Mouse (Mus musculus) erythroblast, embryonic 14.5 days (primary cell): Measurements from ENCODE around the gene Actr8.

Experiments used
- GATA1 ChIP-seq: IDR thresholded peaks from 2 replicates; pipeline ENCODE4 v1.6.1; 2012; ENCODE audit warnings: low read length, inconsistent platforms, mixed read lengths
- TAL1 ChIP-seq: IDR thresholded peaks from 3 replicates; pipeline ENCODE4 v1.6.1; 2012; ENCODE audit warnings: low read length, inconsistent platforms, mixed read lengths

GRCm38 (mm10) chr14:30022471-30022870, 44.3 kb downstream of the Actr8 start:
- TF ChIP-seq GATA1 (no peak), TAL1 (no peak)
